Mouse (Mus musculus): ENCODE measurements around the gene Meis1.

Meis1 gene

DNA sequence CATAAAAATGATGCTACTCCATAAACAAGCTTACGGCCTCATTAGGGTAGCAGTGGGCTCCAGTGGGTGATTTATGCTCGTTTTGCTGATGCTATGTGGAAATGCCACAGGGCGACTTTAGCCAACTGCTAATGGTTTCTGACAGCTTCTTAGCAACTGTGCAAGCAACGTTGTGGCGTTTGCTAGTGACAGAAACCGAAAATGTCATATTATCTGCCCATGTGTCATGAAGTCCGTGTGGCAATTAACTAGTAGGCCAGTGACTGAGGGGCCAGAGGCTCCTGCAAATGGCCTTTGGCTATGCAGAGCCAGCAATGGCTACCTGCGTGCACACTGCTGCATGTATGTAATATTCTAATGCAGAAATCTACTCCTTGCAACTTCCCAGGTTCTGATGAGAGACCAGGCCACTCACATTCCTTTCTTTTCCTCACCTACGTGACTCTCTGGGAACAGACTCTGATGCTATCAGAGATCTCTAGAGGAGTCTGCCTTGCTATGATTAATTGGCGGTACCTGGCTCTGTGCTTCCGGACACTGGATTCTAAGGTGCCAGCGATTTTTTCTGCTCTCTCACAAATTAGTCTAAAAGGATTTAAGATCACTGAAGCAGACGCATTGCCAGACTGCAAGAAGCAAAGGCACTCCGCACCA, 73.7 kb downstream of the Meis1 start:
- peak; percentile 97 for DNase-seq

DNA sequence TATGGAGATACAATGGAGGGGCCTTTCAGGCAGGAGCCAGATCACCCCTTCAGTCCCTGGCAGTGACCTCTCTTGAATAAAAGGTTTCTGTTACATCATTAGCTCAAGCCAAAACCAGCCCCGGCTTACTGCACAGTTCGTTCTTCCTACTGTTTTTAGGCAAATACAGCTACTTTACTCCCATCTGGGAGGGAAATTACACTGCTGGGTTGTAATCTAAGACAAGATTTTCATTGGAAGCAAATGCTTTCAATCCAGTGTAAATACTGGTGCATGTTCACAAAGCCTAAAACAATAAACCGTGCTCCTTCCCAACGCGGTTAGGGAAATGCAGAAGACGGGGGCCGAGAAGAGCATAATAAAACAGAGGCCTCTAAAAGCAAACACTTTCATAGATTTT, 74.6 kb downstream of the Meis1 start:
- peak; percentile 42 for DNase-seq

DNA sequence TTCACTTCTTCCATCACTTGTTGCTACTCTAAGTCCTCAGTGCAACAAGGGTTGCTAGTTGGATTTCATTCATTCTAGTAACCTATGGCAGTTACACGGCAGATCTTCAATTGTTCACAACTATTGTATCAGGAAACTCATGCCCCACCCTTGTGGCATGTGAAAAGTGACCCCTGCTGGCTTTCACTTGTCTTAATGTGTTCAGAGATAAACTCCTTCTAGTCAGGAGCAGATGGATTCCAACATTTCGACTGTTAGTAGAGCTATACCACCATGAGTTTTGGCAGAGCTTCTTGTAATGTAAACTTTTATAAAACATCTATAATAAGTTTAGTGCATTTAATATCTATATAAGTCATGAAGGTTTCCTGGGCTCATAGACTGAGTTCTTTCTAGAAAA, 75.8 kb downstream of the Meis1 start:
- DNase-seq = no peak

DNA sequence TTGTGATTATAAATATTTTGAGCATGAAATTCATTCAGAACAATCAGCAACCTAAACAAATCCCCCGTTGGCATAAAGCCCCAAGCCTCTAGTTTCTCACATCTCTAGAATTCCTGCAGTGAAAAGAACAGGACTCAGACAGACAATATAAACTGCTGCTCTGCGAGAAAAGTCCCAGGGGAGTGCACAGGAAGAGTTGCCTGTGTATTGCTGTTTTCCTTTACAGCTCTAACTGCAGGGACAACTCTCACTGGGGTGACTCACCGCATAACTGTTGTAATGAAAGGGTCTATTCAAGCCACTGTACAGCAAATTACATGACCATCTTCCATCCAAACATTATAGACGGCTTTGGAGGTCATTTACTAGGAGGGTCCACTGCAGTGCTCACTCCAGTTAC, 77.9 kb downstream of the Meis1 start:
- no peak for DNase-seq

DNA sequence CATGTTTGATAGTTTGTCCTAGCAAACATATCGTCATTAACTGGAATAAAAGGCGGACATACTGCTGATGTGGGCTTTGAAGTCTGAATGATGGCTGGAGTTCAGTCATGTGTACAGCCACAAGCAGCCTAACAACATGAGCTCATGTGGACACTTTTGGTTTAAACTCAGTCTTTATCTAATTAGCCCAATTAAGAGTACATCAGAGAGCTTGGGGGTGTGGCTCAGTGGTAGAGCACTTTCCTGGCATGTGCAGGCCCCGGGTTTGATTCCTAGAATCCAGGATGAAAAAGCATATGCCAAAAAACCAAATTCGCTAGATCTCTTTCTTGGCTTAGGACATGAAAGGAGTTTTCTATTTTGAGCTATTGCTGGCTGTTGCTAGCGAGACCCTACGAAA, 83.9 kb downstream of the Meis1 start:
- peak; percentile 79 for DNase-seq

DNA sequence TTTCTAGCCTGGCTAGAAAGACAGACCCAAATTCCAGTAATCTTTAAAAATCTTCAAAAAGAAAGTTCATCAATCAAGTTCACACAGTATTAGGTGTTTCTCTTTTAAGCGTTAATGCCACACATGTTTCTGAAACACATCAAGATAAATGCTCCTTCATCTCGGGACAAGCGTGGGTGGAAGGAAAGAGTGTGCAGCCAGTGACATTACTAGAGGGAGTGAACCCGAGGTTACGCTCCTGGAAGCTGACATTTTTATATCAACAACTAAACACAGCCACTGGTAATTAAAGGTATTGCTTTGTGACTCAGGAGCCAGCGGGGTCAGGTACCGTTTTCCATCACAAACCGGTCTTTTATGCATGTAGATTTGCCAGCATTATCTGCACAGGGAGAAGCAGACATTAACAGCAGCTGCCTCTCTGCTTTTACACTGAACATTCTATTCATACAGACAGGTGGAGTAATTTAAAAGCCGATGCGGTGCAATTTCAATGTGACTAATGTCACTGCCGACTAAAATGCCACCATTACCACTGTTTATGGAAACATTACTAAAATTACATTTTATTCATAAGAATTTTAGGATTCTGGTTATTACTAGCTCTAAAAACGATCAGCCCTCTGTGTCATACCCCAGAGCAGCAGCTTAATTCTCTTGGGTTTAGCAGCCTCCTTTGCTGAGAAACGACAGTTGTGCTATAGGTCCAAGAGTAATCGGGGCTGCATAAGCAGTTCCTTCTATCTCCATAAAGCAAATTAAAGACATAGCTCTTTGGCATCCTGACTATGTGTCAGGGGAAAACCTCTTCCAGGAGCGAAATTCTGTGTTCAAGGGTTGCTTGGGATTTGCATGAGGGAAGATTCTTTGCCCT, 87.5 kb downstream of the Meis1 start:
- DNase-seq = no peak

DNA sequence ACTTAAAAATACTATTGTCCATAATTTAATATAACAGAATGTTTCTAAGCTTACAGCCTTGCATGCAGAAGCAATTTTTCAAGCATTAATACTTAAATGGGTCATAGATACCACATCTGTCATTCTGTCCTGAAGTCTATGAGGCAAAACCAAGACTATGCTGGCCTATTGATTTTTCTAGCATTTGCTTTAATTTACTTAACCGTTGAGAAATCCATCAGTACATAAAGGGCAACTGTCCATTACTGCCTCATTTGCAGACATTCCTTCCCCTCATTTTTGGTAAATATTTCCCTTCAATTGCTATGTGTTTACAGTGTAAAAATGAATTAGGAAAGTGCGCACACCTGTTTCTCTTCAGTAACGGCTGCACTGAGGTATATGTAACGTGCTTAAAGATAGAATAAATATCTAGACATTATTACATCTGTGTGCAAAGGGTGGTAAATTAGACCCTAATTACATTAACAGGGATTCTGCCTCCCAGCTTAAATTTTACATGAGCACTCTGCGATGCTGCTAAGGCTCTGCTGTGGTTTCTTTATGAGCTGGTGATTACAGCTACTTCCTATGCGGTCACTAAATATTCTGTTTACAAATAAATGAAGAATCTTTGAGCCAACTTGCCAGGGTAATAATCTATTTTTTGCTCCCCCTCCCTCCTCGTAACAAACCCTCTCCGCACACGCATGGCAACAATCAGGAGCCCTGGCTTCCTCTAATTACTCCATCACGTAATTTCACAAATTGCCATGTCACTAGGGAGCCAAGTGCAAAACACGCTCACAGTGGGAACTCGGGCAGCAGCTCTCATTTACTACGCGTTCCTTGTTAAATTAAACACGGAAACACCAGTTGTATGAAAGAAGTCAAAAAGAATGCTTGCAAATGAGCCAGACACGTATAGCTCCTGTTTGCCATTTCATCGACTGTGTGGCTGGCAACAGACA, 88.7 kb downstream of the Meis1 start:
- DNase-seq = peak; percentile 64

DNA sequence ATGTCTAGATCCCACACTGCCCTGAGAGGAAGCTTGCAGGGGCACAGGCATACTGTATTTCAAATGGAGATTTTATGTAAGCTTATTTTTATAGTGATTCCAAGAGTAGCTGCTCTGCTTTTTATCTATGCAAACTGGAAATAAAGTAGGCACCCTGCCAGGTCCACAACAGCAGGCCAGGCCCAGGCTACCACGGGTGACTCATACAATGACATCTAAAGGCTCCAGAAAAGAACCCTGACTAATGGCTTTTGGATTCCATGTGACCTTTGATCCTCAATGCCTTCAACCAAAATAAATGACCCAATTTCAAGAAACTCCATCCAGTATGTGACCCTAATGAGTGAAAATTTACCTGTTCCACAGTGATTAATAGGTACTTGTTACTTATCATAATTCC, 91.4 kb downstream of the Meis1 start:
- no peak for DNase-seq

DNA sequence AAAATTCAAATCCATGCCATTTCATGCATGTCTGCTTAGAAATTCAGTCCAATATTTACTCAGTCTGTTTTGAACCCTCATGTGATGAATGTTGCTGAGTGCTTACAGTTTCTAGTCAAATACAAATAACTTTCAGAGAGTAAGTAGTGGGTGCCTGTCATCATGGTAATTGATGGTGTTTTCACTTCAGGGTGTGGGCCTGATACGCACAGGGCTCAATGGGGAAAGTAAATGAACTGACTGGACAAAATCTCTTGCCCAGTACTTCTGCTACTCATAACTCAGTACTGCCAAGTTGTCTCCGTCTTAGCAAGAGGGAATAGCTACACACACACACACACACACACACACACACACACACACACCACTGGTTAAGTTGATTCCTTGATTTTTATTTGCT, 92.0 kb downstream of the Meis1 start:
- no peak for DNase-seq

DNA sequence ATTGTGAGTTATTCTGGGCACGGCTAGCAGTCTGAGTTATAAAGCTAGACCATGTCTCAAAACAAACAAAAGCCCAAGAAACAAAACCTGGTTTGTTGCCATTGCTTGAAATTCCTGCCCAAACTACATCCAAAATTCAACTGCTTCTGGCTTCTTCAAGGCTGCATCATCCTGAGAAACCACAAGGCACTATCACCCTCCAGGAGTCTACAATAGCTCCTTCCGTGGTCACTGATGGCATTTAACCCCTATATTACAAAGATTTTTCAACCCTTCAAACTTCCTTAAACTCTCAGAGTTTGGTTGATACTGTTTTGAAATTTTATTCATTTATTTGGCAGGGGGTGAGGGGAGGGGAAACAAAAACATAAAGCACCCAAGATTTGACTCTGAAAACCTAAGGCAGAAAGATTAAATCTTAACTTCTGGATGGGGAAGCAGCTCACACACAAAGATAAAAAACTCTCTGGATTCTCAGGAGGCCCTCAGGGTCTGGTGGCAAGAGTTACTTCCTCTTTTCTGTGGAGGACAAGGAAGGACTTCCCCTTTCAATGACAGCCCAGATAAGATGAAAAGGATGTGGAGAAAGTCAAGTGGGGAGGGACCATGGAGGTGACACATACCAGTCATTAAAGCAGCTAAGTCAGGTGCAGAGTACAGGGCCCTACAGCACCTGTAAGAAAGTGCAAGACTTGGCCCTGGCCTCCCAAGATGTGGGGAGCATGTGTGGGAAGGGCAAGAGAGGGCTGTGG, 94.0 kb downstream of the Meis1 start:
- no peak for DNase-seq

DNA sequence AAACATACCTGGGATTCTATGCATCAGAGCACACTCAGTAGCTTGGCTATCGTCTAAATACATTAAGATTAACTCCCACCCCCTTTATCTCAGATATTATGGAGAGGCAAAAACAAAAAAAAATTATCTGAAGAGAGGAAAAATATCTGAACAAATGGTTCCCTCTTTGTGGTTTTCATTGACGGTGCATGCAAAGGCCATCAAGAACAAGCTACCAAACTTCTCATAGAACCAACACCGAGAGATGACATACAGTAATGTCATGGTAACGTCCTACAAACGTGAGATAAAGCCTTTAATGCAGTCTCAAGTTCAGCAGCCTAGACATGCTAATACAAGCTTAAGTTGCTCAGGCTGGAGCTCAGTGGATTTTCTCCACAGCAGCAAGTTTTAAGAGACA, 95.5 kb downstream of the Meis1 start:
- DNase-seq = no peak

DNA sequence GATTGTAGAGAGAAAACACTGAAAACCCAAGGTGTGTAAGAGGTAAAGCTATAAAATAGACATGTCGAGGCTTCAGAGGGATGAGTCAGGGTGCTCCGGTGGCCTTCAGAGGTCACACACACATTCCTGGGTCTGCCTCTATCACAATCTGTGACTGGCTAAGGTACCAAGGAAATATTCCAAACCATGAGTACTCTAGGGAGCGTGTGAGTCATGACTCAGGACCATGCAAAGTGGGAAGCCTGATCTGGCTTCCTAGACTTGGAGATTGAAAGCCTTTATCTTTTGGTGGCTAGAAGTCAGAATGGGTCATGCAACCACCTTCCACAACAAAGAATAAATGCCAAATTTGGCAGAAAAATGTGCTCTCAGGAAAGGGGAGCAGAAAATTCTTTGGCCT, 98.1 kb downstream of the Meis1 start:
- no peak for DNase-seq

DNA sequence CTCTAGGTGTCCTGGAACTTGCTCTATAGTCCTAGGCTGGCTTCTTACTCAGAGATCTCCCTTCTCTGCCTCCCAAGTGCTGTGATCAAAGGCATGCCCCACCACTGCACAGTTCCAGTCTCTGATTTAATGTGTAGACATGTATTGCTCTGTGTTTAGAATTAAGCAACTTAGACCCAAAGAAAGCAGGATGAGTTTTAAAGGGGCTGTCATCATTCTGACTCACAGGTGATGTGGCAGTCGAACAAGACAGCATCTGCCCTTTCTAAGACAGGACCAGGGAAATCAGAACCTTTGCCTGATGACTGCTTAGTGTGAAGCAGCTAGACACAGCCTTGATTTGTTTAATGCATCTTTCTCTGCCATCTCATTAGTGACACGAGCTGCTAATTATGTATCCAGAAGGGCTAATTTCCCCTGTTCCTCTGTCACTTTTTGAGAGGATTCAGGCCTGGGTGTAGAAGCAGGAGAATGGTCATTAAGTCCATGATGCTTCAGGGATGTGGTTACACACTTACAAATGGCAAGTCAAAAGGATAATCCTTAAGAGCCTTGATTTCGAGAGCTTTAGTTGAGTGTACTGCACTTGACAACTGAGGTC, 99.5 kb downstream of the Meis1 start:
- peak; percentile 58 for DNase-seq

DNA sequence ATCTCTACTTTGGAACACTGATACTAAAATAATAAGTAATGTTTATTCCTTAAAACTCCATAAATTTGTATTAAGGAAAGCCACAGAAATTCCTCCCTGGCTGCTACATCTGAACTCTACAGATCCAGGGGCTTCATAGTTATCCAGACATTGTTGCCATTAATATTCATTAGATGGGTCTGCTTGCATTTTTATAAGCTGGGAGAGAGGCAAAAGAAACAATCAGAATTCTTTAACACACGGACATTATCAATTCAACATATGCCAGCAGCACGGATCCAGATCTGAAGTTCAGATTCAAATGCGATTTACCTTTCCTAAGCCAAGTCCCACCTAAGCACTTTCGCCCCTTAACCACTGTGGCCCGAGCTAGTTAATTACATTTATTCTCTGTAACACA, 100.9 kb downstream of the Meis1 start:
- no peak for DNase-seq

DNA sequence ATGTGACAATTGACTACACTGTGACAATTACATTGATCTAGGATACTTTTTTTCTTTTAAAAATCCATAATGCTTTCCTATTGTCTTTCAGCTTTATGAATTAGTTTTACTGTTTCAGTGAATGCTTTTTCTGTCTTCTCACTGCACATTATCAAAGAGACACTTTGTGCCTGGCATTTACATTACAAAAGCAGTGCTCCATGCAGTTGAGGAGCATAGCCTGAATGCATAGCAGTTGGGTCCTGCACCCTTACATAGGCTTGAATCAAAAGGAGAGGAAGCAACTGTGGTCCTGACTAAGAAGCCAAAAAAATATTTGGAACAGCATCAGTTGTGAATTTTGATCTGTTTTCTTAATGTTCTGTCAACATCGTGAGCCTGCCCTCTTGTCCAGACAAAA, 105.5 kb downstream of the Meis1 start:
- peak; percentile 46 for DNase-seq

DNA sequence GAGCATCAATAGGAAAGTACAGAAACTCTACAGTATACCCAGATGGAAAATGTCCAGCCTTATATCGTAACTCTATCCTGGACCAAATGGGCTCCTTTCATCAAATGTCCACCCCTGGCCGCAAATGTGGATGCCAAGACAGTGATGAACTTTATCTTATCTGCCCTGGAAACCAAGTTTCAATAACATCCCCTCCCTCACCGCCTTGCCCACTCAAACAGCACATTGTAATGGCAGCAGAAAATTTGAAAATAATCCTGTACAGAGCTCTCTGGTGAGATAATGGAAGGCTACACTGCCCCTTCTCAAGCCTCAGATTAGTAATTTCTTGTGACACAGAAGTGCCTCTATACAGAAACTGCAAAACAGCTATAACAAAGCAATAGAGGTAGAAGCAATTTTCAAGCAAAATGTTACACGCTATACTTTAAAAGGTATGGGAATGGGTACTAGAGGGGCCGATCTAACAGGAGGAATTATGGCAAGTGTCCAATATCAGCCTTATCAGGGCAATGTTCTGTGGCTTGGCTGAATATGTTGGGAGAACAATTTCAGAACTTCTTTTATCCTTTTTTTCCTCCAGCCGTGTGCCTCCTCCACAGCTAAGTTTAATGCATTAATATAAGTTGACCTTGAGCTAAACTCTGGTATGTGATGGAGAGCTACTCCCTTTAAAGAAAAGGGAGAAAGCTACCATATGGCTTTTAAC, 106.3 kb downstream of the Meis1 start:
- no peak for DNase-seq

DNA sequence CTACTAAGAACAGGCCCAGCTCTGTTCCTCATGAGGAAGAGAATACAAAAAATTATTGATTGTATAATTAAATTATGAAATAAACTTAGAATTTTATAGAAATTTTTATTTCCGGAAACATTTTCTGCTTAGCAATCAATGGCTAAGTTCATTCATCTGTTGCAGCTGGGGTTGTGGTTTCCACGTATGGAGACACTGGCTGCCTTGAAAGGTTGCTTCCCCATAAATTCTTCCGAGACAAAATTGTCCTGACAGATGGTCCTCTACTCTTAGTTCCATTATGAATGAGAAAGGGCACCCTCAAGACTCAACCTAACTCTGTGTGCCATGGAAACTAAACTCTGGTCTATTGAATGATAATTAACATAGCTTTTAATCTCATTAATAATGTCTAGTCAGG, 111.9 kb downstream of the Meis1 start:
- DNase-seq = peak; percentile 60

DNA sequence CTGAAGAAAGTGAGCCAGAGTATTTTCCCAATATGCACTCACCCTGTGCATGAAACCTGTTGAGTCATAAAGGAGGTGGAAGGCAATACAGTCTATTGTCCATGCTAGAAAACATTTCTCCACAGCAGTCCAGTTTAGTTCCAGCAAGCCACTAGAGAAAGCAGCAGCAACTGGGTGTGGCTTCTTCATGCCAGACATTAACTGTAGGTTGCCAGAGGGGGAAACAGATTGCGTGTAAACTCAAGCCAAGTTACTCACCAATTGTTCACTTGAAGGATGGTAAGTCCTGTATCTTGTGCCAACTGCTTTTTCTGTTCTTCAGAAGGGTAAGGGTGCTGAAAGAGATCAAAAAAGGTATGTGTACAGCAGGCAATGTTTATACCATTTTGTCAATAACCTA, 113.4 kb downstream of the Meis1 start:
- no peak for DNase-seq

DNA sequence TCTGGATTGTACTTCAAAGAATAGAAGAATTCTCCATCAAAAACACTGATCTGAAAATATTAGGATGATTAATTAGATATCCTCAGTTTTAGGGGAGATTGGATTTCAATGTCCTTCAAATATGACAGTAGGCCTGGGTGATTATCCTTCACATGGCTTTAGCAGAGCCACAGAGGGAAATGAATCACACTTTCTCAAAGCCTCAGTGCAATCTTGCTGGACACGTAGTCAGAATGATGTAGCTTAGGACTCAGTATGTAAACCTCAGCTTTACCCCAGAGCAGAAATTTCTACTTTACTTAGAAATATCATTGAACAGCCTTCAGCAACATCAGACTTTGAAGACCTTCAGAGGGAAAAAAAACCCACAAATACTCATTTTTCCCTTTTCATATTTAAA, 113.9 kb downstream of the Meis1 start:
- DNase-seq = no peak

DNA sequence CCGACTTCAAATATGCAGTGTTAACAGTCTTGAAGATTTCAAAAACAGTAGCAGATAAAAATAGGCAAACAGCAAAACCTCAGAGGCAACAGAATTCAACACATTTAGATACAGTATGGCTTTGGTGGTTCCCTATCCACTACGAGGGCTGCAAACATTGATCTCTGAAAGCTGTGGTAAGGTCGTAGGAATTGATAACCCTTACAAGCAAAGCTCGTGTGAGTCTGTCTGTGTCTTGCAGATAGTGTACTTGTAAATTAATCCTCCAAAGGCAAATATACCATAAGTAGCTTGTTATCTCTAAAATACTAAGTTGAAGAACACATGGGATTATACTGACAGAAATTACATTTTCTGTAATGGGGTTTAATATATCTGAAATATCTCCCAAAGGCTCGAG, 114.5 kb downstream of the Meis1 start:
- no peak for DNase-seq

DNA sequence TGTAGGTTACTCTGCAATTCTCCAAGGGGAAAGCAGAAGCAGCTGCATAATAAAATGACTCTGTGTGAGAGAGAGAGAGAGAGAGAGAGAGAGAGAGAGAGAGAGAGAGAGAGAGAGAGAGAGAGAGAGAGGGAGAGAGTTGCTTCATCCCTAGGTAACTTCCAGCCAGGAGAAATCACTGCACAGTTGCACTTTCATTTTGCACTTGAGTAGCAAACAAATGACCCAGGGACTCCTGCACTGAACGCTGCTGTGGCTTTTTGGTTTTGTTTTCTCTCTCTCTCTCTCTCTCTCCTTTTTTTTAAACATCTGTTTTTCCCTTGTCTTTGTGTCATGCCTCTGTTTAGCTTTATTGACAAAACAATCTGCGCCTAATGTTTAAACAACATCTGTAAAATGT, 118.3 kb downstream of the Meis1 start:
- DNase-seq = no peak

DNA sequence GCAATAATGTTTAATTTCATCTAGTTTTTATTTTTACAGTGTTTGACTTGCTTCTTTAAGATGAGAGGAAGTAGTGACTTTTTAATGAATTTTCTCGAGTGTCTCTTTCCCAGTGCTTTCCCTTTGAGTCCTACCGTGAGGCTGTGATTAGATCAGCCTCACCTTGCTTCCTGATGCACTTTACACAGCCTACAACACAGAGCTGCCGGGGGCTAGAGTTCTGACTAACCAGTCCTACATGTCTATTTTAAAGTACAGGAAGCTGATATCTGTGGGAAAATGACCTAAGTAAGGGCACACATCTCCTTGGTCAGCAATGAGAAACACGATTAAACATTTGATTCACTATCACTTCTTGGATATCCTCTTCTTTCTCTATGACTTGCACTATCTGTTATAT, 119.9 kb downstream of the Meis1 start:
- no peak for DNase-seq
